Comparison of ENCODE assay signal across 9 mouse cellular contexts in the genomic region with DNA sequence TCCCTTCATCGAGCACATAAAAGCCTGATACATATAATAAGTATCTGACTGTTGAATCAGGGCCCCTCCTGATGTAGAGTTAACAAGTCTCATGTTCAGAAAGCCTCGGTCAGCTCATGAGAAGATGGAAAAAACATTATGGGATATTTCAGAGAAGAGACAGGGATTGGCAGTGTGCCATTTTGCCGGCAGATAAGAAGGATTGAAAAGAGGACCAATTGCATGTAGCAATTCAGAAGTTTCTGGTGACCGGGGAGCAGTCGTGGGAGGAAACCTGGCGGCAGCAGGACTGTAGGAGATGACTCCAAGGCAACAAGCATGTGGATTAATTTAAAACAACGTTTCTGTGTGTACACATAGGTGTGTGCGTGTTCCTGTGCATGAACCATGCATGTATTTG.
DNase-seq lines count a peak whose midpoint lies in the region.
"Had no signal": no experiment of that assay in that cellular context is flagged by ENCODE, and none has a peak within 500 bp of the region (broad histone marks: within the 10 kb centered on the region; RNA-seq: fewer than 3 reads in every experiment).

No protein-coding gene starts in this region.

- intact Hi-C loops in heart, postnatal 36 days (cut with DNase I): no loop called here

- DNase-seq in kidney, postnatal 14 days: peak; percentile 39
- DNase-seq in kidney, adult 8-10 months: no peak
- peak; percentile 40 for DNase-seq in NIH3T3 (ENCODE audit: low read depth)
- peak; percentile 36 to 58 for DNase-seq in adrenal gland, postnatal 36 days
- DNase-seq in heart, postnatal 36 days: peak; percentile 34 to 38
- DNase-seq in spleen, adult 18-20 months: no peak
- DNase-seq in cerebellum, adult 9-10 months: no peak
- no peak for DNase-seq in layer of hippocampus, postnatal 36 days
- DNase-seq: kidney, adult 2 months had no signal

Comparison
In these comparisons a context has a peak if more than half of its experiments do, and no peak if none do; other contexts are left out.
1. DNase-seq: peak in kidney, postnatal 14 days (single experiment), NIH3T3 (single experiment), adrenal gland, postnatal 36 days (2 of 2) and heart, postnatal 36 days (2 of 2); none in kidney, adult 8-10 months (0 of 2), spleen, adult 18-20 months (0 of 2), cerebellum, adult 9-10 months (single experiment) and layer of hippocampus, postnatal 36 days (0 of 2).